Mouse (Mus musculus) spleen, postnatal 10 days (tissue): ENCODE results near the gene Vstm4.

Experiments
- DNase-seq, 2 experiments: peaks; one replicate each; pipeline ENCODE4 v3.0.0; 2021 to 2022; ENCODE audit warnings: low spot score in 2 of 2

Vstm4 gene

DNA sequence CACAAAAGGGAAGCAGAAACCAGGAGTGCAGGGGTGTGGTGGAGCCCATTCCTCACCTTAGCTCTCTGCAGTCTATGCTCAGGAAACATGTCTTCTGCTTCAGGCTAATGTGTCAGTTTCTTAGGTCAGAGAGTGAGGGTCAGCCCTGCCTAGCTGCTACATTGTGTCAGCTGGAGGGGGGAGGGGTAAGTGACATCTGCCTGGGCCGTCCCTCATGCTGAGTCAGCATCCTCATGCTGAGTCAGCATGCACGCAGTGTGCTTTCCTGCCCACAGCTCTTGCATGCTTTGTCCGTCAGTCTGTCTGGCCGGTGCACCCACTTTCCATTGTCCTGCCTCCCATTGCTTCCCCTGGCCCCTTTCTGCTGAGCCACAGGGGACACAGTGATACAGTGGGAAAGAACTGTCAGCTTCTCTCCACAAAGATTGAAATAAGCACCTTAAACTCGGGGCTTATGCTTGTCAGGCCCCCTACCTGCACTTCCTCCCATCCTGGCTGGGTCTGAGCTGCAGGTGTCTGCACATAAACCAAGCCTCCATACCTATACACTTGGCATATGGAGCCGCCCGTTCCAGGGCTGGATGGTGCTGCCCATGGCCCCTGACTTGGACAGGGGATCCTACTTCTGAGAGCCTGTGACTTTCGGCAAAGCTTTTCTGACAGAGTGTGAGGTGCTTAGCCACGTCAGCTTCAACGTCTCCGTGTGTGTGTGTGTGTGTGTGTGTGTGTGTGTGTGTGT, 3.4 kb downstream of the Vstm4 start:
- no peak for DNase-seq

DNA sequence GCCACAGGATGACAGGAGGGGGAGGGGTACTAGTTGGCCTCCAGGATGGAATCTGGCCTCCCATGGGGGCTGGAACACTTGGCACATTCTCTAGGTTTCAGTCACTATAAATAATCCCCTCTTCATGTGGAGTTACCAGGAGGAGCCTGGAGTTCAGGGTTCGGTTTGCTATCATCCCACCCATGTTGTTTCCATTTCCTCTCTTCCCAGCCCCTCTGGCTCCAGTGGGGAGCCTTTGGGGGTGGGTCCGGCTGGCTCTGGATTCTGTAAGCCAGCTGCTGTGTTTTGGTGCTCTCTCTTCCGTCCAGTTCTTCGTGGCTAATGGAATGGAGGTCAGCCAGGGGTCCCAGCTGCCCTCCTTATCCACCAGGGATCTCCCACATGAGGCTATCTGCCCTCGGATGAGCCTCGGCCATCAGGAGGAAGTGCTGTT, 4.6 kb downstream of the Vstm4 start:
- DNase-seq = no peak

DNA sequence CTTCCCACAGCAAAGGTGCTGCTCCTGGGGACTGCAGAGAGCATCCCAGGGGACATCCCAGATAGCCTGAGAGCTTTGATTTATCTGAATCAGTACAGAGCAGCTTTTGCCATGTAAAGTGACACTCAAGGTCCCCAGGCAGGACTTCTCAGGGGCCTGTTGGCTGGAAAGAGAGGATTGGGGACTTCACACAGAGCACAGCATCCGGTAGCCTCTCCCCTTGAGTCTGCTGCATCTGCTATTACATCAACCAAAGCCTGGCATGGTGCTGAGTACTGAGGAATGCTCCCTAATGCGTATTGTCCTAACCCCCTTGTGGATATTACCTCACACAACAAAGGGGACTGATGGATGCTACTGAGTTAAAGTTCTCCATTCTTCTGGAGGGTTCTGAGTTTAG, 5.1 kb downstream of the Vstm4 start:
- DNase-seq = no peak

DNA sequence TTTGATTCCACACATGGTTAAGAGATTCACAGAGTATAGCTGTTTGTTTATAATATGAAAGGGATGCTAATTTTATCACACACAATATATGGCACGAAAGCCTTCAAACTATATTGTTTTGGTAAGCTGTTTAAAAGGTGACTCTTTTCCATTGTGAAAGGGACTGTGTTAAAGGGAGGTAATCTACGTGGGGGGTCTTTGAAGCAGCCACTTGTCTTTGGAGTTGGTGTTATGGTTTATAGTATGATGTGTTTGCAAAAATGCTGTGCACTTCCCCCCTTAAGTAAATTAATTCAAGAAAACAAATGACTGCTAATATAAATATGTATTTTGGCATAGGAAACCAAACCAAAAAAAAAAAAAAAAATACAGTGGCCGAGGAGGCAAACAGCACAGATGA, 8.8 kb downstream of the Vstm4 start:
- no peak for DNase-seq

DNA sequence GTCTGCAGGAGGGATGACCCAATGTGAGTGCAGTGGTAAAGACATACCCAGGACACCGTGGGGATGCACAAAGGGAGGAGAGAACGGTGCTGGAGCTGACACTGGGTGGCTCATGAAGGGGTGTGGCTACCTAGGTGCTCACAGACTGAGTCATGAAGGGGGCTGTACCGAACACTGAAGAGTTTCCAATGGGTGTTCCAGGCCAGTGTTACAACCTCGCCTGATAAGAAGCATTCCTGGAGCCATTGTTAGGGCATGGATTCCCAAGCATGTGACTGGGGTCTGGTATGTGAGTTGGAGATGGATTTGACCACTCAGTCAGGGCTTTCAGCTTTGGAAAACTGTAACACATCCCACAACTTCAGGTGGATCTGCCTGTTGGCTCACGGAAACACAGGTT, 15.4 kb downstream of the Vstm4 start:
- DNase-seq = no peak

DNA sequence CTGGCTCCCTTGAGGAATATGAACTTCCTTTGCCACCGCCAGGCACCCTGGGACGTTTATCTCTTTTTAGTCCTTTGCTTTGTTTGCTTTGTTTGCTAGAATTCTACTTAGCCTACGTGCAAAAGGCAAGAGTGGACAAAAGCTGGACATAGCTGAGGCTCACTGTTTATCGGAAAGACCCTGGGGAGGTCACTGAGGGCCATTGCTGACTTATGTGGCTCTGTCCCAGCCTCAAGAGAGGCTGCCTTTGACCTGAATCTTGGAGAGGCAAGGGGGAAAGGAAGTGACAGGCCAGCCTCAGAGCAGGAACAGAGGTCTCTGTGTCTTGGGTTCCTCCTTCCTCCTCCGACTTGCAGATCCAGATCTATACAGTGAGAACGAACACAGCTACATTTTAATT, 21.0 kb downstream of the Vstm4 start:
- DNase-seq = no peak

DNA sequence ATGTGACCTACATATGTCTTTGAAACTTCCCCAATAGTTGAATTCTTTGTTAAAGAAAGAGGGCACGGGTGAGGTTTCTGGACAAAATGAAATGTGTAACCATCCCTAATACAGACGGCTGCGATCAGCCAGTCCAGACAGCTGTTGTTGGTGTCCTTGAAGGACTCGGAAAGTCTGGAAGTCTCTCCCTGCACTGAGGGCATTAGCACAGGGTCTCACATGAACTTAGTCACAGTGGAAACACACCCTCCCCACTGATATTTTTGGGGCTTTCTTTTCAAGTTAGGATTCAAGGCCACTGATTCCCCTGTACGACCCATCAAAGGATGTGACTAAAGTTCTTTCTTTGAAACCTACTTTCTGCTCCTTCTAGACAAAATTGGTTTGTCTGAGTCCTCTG, 23.8 kb downstream of the Vstm4 start:
- no peak for DNase-seq

DNA sequence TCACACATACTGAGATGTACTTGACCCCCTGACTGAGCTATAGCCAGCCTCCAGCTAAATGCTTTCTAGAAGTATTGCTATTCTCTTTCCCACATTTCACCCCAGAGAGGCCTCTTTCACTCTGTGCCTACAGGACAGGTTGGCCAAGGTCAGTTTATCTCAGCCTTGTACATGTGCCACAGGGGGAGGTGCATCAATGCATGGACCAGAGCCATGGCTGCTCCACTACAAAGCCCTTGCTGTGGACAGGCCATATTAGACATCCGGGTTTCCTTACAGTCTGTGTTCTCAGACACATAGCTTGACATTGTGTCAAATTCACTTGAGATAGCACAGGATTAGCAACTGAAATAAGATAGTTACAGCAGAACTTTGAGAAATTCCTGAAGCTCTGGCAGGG, 25.1 kb downstream of the Vstm4 start:
- no peak for DNase-seq

DNA sequence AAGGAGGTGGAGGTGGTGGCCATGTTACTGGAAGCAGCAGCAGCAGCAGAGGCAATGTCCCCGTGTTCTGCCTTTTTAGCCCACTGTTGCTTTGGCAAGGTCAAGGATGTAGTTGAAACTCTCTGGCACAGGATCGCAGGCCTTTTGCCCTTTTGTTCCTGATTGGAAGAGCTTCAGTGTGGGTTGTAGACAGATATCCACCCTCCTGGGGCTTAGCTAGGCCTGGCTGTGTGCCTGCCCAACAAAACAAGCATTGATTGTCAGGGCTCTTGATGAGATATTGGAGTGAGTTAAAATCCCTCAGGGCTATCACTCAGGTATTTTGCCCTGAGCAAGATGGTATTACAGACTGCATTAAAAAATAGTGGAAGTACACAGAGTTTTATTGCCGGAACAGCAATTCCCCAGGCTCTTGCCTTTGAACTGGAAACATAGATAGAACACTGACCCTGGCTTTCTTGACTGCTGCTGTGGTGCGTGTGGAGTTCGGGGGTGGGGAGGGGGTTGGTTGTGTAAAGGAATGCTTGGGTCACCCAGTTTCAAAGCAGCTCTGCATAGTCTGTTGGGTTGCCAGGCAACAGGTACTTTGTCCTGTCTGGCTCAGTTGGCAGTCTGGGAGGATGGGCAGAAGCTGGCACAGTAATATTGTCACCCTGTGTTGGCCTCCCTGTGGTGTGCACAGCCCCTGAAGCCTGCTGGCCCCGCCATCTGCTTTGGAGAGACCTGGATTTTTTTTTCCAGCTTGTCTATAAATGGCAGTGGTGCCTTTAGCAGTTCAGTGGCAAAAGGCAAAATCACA, 32.5 kb downstream of the Vstm4 start:
- DNase-seq = no peak

DNA sequence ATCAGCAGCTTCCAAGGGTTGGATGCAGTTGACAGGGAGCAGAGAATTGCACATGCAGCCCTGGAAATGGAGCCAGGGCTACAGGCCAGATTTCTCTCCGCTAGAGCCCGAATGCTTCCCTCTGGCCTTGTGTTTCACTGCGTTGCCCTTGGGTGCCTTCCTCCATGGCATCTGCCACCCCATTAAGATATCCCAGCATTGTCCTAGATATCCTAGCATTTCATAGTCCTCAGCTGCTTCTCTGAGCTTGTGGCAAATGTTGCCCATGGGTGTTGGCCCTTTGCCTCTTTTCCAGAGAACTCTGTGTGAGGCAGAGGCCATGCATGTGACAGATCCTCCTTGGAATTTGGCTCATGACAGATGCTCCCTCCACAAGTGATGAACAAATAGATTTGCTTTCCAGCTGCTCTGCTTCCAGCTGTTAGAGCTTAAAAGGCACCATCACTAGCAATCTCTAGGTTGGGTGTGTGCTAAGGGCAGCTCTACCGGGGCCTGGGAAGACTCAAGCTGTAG, 37.8 kb downstream of the Vstm4 start:
- no peak for DNase-seq

DNA sequence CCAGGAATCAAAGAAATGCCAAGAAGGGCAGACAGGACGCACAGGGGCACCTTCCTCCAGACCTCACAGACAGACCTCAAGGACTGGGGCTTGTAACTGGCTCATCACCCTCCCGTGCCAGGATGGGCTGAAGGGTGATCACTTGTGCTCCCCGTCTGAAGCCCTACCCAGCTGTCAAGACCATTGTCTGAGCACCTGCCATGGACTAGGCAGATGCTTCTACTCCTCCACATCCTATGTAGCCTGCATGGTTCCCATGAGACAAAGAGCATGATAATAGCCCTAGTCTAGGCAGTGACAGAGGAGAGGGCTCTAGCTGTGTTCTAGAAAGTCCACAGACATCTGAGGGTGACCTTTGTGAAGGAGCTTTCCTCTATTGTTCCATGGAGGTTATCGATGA, 38.3 kb downstream of the Vstm4 start:
- DNase-seq = no peak

DNA sequence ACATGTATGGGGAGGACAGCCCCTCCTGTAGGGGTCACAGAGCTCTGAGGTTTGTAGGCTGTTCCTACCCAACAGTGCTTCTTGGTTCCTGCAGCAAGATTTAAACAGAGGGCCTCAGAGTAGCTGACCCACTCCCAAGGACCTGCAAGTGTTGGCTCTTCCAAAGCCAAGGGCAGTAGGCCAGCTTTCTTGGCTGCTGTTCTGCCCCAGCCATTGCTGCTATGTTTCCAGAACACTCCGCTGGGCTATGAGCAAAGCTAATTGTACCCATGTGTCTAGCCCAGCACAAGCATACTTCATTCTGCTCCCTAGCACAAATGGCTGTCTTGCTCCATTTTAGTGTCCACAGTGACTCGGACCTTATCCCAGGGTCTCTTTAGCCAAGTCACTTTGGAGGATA, 40.3 kb downstream of the Vstm4 start:
- DNase-seq = no peak

DNA sequence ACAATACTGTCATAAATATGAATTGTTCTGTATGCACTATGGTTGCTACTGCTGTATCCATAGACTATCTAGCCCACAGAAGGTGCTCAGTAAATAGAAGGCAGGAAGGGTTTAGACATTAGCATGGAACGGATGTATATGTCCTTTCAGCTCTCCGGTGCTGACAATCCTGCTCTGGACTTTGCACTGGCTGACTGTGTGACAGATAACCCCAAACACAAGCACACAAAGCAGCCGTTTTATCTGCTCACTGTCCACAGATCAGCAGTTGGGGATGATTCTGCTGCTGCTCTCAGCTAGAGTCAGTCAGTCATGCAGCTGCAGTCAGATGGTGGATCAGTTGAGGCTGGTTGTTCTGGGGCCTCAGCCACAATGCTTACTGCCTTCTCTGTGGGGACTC, 46.6 kb downstream of the Vstm4 start:
- DNase-seq = no peak

DNA sequence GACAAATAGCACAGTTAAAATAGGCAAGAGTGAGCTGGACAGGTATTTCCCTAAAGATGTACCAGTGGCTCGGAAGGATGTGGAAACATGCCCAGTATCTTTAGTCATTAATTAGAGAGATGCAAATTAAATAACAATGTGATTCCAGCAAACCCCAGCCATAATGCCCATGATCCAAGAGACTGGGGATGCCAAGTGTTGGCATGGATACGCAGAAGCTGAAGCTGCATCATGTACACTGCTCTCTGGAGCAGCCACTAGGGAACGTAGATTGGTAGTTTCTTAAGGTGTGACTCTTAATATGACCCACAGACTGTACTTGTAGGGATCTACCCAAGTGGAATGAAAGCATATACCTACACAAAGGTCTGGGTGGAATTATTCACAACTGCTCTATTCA, 50.0 kb downstream of the Vstm4 start:
- DNase-seq = no peak

DNA sequence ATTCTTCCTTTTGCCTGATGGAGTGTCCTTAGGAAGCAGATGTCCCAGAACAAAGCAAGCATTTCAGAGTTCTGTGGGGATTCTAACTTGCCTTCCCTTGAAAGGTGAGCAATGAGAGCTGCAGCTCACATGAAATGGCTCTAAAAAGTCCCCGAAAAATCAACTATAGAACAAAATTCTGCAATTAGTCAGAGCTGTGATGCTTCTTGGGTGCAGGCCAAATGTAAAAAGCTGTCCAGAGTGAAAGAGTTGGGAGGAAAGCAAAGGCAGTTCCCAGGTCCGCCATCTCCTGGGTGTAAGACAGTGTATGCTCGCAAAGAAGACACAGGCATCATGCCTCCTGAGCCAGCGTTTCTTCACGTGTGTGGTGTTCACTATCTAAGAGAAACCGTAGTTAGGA, 52.6 kb downstream of the Vstm4 start:
- no peak for DNase-seq

DNA sequence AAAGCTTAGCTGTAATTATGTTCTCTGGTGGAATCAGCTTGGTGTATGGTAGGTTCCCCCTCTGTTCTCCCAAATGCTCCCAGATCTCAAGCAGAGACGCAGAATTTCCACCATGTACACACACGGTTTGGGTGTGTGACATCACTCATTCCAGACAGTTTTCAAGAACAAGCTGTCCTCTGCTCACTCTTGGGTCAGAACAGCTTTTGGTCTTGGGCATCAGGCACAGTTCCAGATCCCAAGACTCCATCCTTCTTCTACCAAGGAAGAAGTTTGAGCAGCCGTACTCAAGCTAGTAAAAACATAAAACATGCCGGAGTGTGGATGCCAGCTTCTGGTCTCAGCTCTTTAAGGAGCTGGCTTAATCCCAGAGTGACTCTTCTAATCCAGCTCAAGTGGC, 54.6 kb downstream of the Vstm4 start:
- DNase-seq = no peak

DNA sequence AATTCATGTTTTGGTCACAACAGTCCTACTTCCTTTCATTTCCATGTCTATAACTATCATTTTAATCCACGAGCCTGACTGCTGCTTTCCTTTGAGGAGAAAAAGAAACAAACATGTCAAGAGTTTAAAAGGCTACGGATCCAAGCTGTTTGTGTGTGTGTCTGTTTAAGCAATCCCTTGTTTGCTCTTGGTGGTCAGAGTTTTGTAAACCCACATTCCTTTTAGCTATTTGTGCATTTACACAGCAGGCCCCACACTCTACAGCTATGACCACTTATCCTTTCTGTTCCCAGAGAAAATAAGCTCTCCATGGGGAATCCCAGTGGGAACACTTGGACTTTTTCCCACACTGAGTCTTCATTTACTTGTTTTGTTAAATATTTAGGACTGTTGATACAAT, 58.8 kb downstream of the Vstm4 start:
- DNase-seq = no peak

DNA sequence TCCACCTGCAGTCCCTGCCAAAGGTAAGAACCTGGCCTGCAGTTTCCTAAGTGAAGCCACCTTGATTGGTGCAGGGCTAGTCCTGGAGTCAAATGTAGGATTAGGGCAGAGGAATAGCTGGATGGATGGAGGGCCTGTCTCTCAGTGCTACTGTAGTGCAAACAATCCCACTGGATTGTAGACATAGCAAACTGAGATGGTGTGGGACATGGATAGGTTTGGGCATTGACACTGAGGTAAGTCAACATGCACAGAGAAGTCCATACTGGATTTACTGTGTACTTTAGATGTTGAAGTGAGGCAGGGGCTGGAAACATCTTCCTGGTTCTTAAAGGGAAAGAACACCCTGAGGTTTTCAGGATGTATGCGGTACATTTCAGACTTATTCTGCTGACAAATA, 61.4 kb downstream of the Vstm4 start:
- no peak for DNase-seq

DNA sequence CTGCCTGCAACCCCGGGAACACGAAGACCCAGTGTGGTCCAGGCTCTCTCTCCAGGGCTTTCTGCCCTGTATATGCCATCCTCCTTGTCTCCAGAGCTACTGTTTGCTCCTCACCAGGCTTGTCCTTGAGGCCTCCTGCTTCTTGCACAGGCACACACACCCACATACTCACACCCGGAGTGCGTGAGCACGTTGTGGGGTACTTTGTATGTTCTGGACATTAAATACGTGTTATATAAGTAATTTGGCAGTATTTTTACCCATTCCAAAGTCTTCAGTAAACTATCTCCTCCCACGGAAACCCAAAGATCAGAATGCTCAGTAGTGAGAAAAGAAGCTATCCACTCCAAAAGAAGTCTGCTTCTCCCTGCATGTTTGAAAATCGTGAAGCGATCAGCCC, 67.3 kb downstream of the Vstm4 start:
- DNase-seq = no peak

DNA sequence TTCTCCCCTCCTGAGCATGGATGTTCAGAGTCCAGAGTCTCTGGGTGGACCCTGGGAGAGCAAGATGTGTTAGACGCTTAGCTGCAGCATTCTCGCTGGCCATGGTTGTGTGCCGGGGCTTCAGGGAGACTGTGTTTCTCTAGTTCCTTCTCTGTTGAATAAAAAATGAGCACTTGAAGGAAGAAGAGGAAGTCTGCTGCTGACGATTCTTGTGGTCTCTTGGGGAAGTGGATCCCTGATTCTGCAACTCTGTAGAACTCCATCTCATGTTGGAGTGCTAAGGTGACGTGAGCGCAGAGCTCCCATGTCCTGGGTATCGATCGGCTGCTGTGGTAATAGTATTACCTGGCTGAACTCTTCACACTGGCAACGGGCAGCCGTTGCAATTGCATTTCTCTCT, 75.2 kb downstream of the Vstm4 start:
- no peak for DNase-seq

DNA sequence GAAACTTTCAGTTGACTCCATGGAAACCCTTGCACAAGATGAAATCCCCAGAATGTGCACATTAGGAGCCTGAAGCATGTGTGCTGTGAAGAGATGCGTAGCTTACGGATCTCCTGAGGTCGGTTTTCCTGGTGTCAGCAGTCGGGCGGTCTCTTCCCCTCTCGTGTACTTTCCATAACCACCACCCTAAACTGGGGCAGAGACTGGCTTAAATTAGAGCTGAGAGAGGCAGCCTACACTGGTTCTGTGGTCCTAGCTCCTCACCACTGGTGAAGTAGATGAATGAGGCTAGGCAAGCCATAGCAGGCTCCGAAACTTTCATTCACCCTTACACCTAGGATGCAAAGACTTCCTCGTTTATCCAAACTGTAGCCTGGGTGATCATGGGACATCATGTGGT, 75.7 kb downstream of the Vstm4 start:
- DNase-seq = no peak

DNA sequence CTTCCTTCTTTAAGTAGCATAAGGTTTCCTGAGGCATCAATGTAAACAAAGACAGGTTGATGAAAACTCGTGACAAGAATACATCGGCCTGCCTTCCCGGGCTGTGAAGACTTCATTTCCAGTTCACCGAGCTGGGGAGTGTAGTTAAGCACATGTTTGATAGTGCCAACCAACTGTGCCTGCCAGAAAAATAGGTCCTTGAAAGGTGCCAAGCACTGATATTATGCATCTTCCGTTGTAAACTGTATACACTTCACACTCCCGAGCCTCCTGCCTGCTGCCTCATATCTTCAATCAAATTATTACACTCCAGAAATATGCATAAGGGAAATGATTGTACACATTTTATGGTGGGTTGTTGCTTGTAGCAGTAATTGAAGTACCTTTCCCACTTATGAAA, 77.5 kb downstream of the Vstm4 start:
- DNase-seq = no peak

DNA sequence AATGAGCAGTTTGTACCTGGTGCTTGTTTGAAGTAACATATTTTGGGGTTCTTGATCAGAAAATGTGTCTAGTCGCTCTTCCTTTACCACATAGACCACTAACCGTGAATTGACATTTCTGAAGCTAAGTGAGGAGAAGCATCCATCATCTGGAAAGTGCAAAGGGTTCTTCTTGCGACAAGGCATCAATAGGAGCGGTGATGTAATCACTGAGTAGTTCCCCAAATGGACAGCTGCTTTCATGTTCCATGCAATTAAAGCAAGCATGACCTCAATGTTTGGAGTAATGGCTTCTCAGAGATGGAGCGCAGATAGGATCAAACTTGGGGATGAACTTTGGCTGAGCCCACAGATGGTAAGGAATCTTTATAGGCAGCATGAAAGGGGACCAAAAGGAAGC, 82.7 kb downstream of the Vstm4 start:
- no peak for DNase-seq
